ENCODE assay signal across 7 mouse cellular contexts in the genomic region with DNA sequence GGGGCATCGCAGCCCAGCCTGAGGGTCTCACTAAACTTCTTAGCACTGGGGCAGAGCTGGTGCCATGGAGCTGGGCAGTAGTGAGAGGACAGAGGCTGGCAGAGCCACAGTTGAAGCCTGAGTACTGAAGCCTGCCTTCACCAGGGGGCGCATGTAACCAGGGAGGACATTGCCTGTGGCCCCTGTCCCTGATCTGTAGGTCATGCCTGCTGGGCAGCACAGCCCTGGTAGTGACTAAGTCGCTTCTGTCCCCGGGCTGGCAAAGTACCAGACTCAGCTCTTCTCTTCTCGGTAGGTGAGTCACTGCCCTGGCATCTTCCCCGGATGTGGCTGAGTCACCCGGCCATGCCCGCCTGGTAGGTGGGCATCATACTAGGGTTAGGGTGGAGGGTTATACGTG. TPM values are rescaled to one million over a fixed set of nuclear protein-coding genes. Genes with fewer than 3 reads are reported as not detected.
DNase-seq lines count a peak whose midpoint lies in the region; ATAC-seq and TF ChIP-seq lines count a peak whose summit lies in the region.

No protein-coding gene starts in this region.

- H3K79me2 ChIP-seq in C2C12 (ENCODE audit: control insufficient read depth, insufficient read depth) = peaks cover 24% of the 10 kb centered on the region

- no peak overlapping the region for H3K4me3 ChIP-seq in C2C12 (ENCODE audit: insufficient read depth, poor library complexity, severe bottlenecking)

- no peaks in the 10 kb centered on the region for H3K27me3 ChIP-seq in C2C12 (ENCODE audit: control insufficient read depth, insufficient read depth, insufficient read length)

- H3ac ChIP-seq in C2C12 (ENCODE audit: control insufficient read depth, insufficient read length, low read depth) = peak overlapping the region; percentile 18

- no peaks in the 10 kb centered on the region for H3K36me3 ChIP-seq in C2C12 (ENCODE audit: control insufficient read depth, insufficient read depth)

- no peak for TF ChIP-seq POLR2A in brain, embryonic 14.5 days (IDR thresholded peaks at IDR 0.05; ENCODE audit: borderline replicate concordance, extremely low read depth, insufficient read depth, insufficient read length, poor library complexity, severe bottlenecking)

- TF ChIP-seq CTCF in C2C12 (IDR thresholded peaks at IDR 0.05; ENCODE audit: control insufficient read depth, insufficient read depth, insufficient read length) = peak; percentile 83
- TF ChIP-seq CTCF in brain, embryonic 14.5 days (IDR thresholded peaks at IDR 0.05; ENCODE audit: borderline replicate concordance, extremely low read depth, insufficient read depth, insufficient read length) = peak; percentile 41; the same call in 1 of the 2 replicates

- H3K79me3 ChIP-seq in C2C12 (ENCODE audit: low read depth) = peaks cover 6% of the 10 kb centered on the region

- DNase-seq in 416B (ENCODE audit: low read depth) = peak; percentile 98
- DNase-seq in brain, embryonic 14.5 days (ENCODE audit: low read depth) = peak; percentile 43
- DNase-seq in kidney, adult 9 months = peak; percentile 74
- peak; percentile 84 for DNase-seq in lung, postnatal 25 days (ENCODE audit: low spot score)
- DNase-seq in spleen, postnatal 4 days (ENCODE audit: low spot score in 2 of 2) = peak; percentile 66 to 82

- ATAC-seq in granulocyte monocyte progenitor cell, adult 5-6 weeks (replicated peaks; ENCODE audit: poor library complexity, severe bottlenecking) = peak; percentile 41

TF ChIP-seq in C2C12, 6 proteins besides CTCF, POLR2A, EP300 and RAD21:
- TF ChIP-seq USF1 (IDR thresholded peaks at IDR 0.05; ENCODE audit: low read depth) = no peak
- no peak for TF ChIP-seq MYOG (IDR thresholded peaks at IDR 0.05; ENCODE audit: control insufficient read depth, extremely low read depth, insufficient read length)
- TF ChIP-seq CEBPB (IDR thresholded peaks at IDR 0.05; ENCODE audit: low read depth) = no peak
- peak; percentile 77 for TF ChIP-seq MAX (IDR thresholded peaks at IDR 0.05)
- TF ChIP-seq FOSL1 (IDR thresholded peaks at IDR 0.05; ENCODE audit: insufficient read depth, low read length, poor library complexity, severe bottlenecking) = peak; percentile 94
- peak; percentile 6 for TF ChIP-seq MYOD1 (IDR thresholded peaks at IDR 0.05; ENCODE audit: control insufficient read depth, insufficient read length, low read depth)

RNA-seq across cellular contexts. Expression of a gene that starts 5.5 kb away (rescaled TPM):
- 31.9 TPM for polyA plus RNA-seq in C2C12 (2012; fragmentation: generic; extraction: Trizol)
- polyA plus RNA-seq in brain, embryonic 14.5 days (2012; rRNA removed) = 8.4 and 14.4 TPM in 2 replicates
- 3.8 and 8.8 TPM in 2 replicates for total RNA-seq in granulocyte monocyte progenitor cell, adult 5-6 weeks (2014; fragmentation: Nextera tagmentation)
- 1.9 and 3.1 TPM in 2 replicates for total RNA-seq in granulocyte monocyte progenitor cell, adult 5-6 weeks (2017)

RNA-seq across cellular contexts. Expression of a gene that starts 25.6 kb away (rescaled TPM):
- polyA plus RNA-seq in C2C12 (2012; fragmentation: generic; extraction: Trizol) = 24.1 TPM
- polyA plus RNA-seq in brain, embryonic 14.5 days (2012; rRNA removed) = 4.5 and 6.2 TPM in 2 replicates
- total RNA-seq in granulocyte monocyte progenitor cell, adult 5-6 weeks (2014; fragmentation: Nextera tagmentation) = 47.8 and 58.8 TPM in 2 replicates
- 30.3 and 43.5 TPM in 2 replicates for total RNA-seq in granulocyte monocyte progenitor cell, adult 5-6 weeks (2017)

RNA-seq across cellular contexts. Expression of a gene that starts 49.7 kb away (rescaled TPM):
- not detected for polyA plus RNA-seq in C2C12 (2012; fragmentation: generic; extraction: Trizol)
- 2.5 and 2.9 TPM in 2 replicates for polyA plus RNA-seq in brain, embryonic 14.5 days (2012; rRNA removed)
- total RNA-seq in granulocyte monocyte progenitor cell, adult 5-6 weeks (2014; fragmentation: Nextera tagmentation) = not detected in 2 replicates
- 1.8 TPM in 1 of 2 replicates, not detected in the other for total RNA-seq in granulocyte monocyte progenitor cell, adult 5-6 weeks (2017)

Comparison
In these comparisons a context has a peak if more than half of its experiments do, and no peak if none do; other contexts are left out.
1. DNase-seq: peak in every context shown above with its lines; median percentile 98 in 416B; 84 in lung, postnatal 25 days; 74 in kidney, adult 9 months; 74 in spleen, postnatal 4 days; 43 in brain, embryonic 14.5 days.